Mouse (Mus musculus) adrenal gland, postnatal 4 days (tissue): ENCODE results near the gene Auts2. TPM values are rescaled to one million over a fixed set of nuclear protein-coding genes. Genes with fewer than 3 reads are reported as not detected.

Experiments used
- DNase-seq, 2 experiments: peaks; one replicate each; pipeline ENCODE4 v3.0.0; 2021 to 2022; ENCODE audit warnings: low spot score in 2 of 2, mixed read lengths in 2 of 2
- total RNA-seq, 2 experiments: library from RNA; stranded (reverse); gene quantifications; 2 replicates each; pipeline ENCODE4 v1.2.3; 2021

Gene Auts2
- total RNA-seq, 2 experiments from 2014 or later = 72.9 to 80.5 TPM

- DNase-seq = no peak
Observed at GRCm38 (mm10) chr5:131643176-131644174, 899.7 kb downstream of the Auts2 start.

- DNase-seq = no peak
Observed at GRCm38 (mm10) chr5:131642752-131643151, 900.4 kb downstream of the Auts2 start.

GRCm38 (mm10) chr5:131636431-131636830 is 906.7 kb downstream of the Auts2 start:
- DNase-seq = no peak

- DNase-seq = no peak
Observed at GRCm38 (mm10) chr5:131634731-131635130, 908.4 kb downstream of the Auts2 start.

GRCm38 (mm10) chr5:131631998-131632379 is 911.2 kb downstream of the Auts2 start:
- no peak for DNase-seq

GRCm38 (mm10) chr5:131631038-131631997 is 911.8 kb downstream of the Auts2 start:
- DNase-seq = no peak

- DNase-seq = no peak
Observed at GRCm38 (mm10) chr5:131630577-131630976, 912.6 kb downstream of the Auts2 start.

GRCm38 (mm10) chr5:131616113-131616876 is 926.8 kb downstream of the Auts2 start:
- DNase-seq = no peak

- DNase-seq = no peak
Observed at GRCm38 (mm10) chr5:131614238-131614637, 928.9 kb downstream of the Auts2 start.

GRCm38 (mm10) chr5:131613301-131613700 is 929.8 kb downstream of the Auts2 start:
- no peak for DNase-seq

- no peak for DNase-seq
Observed at GRCm38 (mm10) chr5:131610702-131611101, 932.4 kb downstream of the Auts2 start.

- DNase-seq = no peak
Observed at GRCm38 (mm10) chr5:131606786-131607185, 936.4 kb downstream of the Auts2 start.

GRCm38 (mm10) chr5:131601934-131602692 is 941.0 kb downstream of the Auts2 start:
- DNase-seq = no peak

- peak; percentile 69 to 80 for DNase-seq
Observed at GRCm38 (mm10) chr5:131600325-131601125, 942.6 kb downstream of the Auts2 start.

GRCm38 (mm10) chr5:131597503-131597902 is 945.6 kb downstream of the Auts2 start:
- no peak for DNase-seq

- no peak for DNase-seq
Observed at GRCm38 (mm10) chr5:131596591-131596990, 946.6 kb downstream of the Auts2 start.

- DNase-seq = no peak
Observed at GRCm38 (mm10) chr5:131595730-131596129, 947.4 kb downstream of the Auts2 start.

GRCm38 (mm10) chr5:131594597-131594996 is 948.5 kb downstream of the Auts2 start:
- no peak for DNase-seq

GRCm38 (mm10) chr5:131593261-131593660 is 949.9 kb downstream of the Auts2 start:
- DNase-seq = no peak
